Mouse (Mus musculus): ENCODE data around the gene Gm42791.

DNA sequence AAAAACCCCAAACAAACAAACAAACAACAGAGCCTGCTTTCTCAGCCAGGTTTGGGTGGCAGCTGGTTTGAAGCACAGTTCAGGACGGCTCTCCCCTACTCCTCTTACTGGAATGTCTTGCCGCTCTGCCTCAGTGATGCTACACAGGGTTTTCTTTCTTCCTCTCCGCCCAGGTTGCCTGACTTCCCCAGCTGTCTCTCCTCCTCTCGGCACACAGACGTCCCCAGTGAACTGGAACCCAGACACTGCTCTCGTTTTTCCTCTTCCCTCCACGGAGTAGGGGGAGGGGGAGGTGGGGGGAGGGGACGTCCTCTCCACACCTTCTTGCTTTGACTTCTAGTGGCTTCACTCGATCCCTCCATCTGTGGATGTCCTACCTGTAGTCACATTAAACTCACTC lies 10.1 kb upstream of the Gm42791 start:
- TF ChIP-seq TAL1 (IDR thresholded peaks at IDR 0.05; ENCODE audit: low read length) (no peak), GATA1 (IDR thresholded peaks at IDR 0.05; ENCODE audit: low read length) (no peak)

Measured in erythroblast, embryonic 14.5 days (primary cell).